Mouse (Mus musculus): ENCODE measurements at regions not wholly inside any gene's neighbourhood (a gene's known extent, or its start where the extent isn't known, plus 50 kb on each side); places are given as distances from the start of the nearest gene placed in this dataset.

DNA sequence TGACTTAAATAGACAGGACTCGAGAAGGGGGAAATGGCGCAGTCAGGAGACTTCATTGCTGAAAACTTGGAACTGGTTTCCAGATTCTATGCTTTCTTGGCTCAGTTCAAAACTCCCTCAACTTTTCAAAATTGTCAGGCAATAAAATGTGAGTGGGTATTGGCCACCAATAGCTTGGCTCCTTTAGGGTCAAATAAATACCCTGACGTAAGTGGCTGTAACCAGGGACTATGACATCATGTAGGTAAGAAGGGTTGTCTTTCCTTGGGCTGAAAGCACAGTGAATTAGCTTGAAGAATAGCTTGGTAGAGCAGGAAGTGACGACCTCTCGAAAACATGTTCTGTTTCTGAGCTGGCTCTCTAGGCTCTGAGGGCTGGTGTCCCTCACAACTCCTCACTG, 127.6 kb upstream of the Sall1 start:
- TF ChIP-seq ZNF384 (IDR thresholded peaks at IDR 0.05; ENCODE audit: low read depth, low read length) (no peak), CTCF (conservative IDR thresholded peaks at IDR 0.05 in 1 of 2, IDR thresholded peaks at IDR 0.05 in 1 of 2; ENCODE audit: low read depth in 2 of 2, low read length in 2 of 2) (no peak)
